Mouse (Mus musculus): ENCODE results near the gene Grk5. TPM values are rescaled to one million over a fixed set of nuclear protein-coding genes. Genes with fewer than 3 reads are reported as not detected.
"Not testable (repeated sequence)": the region's sequence is repeated elsewhere in the genome, so short reads cannot be mapped to it uniquely, and the experiment has no call there.

Gene Grk5
- polyA plus RNA-seq, 1 experiment from 2014 or later = 3.6 TPM

- H3K4me3 ChIP-seq (replicated peaks; ENCODE audit: low read depth, low read length); H3K27ac ChIP-seq (replicated peaks; ENCODE audit: low read depth, low read length); H3K27me3 ChIP-seq (ENCODE audit: control insufficient read depth, insufficient read depth, low read length); ATAC-seq (ENCODE audit: low FRiP score, low TSS enrichment); DNase-seq; H3K36me3 ChIP-seq (ENCODE audit: control insufficient read depth, insufficient read depth, low read length); H3K4me1 ChIP-seq (ENCODE audit: control insufficient read depth, insufficient read depth, low read length); H3K4me2 ChIP-seq (ENCODE audit: low read length); H3K9me3 ChIP-seq (ENCODE audit: control insufficient read depth, low read length); H3K9ac ChIP-seq (replicated peaks; ENCODE audit: low read length): not testable (repeated sequence)
Measured at GRCm38 (mm10) chr19:60924534-60924933, 35.0 kb downstream of the Grk5 start.

- ATAC-seq (ENCODE audit: low FRiP score, low TSS enrichment) (no peak), DNase-seq (no peak)
- H3K9me3 ChIP-seq (ENCODE audit: control insufficient read depth, low read length) = no peaks in the 10 kb centered on the region
- no peaks in the 10 kb centered on the region for H3K27me3 ChIP-seq (ENCODE audit: control insufficient read depth, insufficient read depth, low read length)
- H3K4me2 ChIP-seq (ENCODE audit: low read length) = no peak overlapping the region
- H3K4me1 ChIP-seq (ENCODE audit: control insufficient read depth, insufficient read depth, low read length) = no peaks in the 10 kb centered on the region
- H3K4me3 ChIP-seq (replicated peaks; ENCODE audit: low read depth, low read length) = no peak overlapping the region
- no peak overlapping the region for H3K27ac ChIP-seq (replicated peaks; ENCODE audit: low read depth, low read length)
- H3K36me3 ChIP-seq (ENCODE audit: control insufficient read depth, insufficient read depth, low read length) = no peaks in the 10 kb centered on the region
- no peak overlapping the region for H3K9ac ChIP-seq (replicated peaks; ENCODE audit: low read length)
Measured at GRCm38 (mm10) chr19:60935001-60935400, 45.5 kb downstream of the Grk5 start.

GRCm38 (mm10) chr19:60939954-60940379, 50.4 kb downstream of the Grk5 start:
- Histone ChIP-seq H3K9ac (replicated peaks; ENCODE audit: low read length) (no peak overlapping the region), H3K4me3 (replicated peaks; ENCODE audit: low read depth, low read length) (no peak overlapping the region), H3K27me3 (ENCODE audit: control insufficient read depth, insufficient read depth, low read length) (no peaks in the 10 kb centered on the region), H3K4me2 (ENCODE audit: low read length) (no peak overlapping the region), H3K27ac (replicated peaks; ENCODE audit: low read depth, low read length) (no peak overlapping the region), H3K9me3 (ENCODE audit: control insufficient read depth, low read length) (no peaks in the 10 kb centered on the region), H3K36me3 (ENCODE audit: control insufficient read depth, insufficient read depth, low read length) (no peaks in the 10 kb centered on the region), H3K4me1 (ENCODE audit: control insufficient read depth, insufficient read depth, low read length) (no peaks in the 10 kb centered on the region)
- DNase-seq = no peak
- 90% methylated on average over 1 of the region's 1 CpGs for WGBS
- ATAC-seq (ENCODE audit: low FRiP score, low TSS enrichment) = no peak

GRCm38 (mm10) chr19:60940866-60941265, 51.3 kb downstream of the Grk5 start:
- ATAC-seq (ENCODE audit: low FRiP score, low TSS enrichment) = no peak
- no peak for DNase-seq

GRCm38 (mm10) chr19:60945801-60946311, 56.3 kb downstream of the Grk5 start:
- no peak for DNase-seq
- no peak overlapping the region for H3K9ac ChIP-seq (replicated peaks; ENCODE audit: low read length)
- no peaks in the 10 kb centered on the region for H3K27me3 ChIP-seq (ENCODE audit: control insufficient read depth, insufficient read depth, low read length)
- no peak for ATAC-seq (ENCODE audit: low FRiP score, low TSS enrichment)
- no peaks in the 10 kb centered on the region for H3K9me3 ChIP-seq (ENCODE audit: control insufficient read depth, low read length)
- H3K4me1 ChIP-seq (ENCODE audit: control insufficient read depth, insufficient read depth, low read length) = no peaks in the 10 kb centered on the region
- H3K4me3 ChIP-seq (replicated peaks; ENCODE audit: low read depth, low read length) = no peak overlapping the region
- no peak overlapping the region for H3K4me2 ChIP-seq (ENCODE audit: low read length)
- no peak overlapping the region for H3K27ac ChIP-seq (replicated peaks; ENCODE audit: low read depth, low read length)
- H3K36me3 ChIP-seq (ENCODE audit: control insufficient read depth, insufficient read depth, low read length) = no peaks in the 10 kb centered on the region
- WGBS = 57% methylated on average over 3 of the region's 3 CpGs

More at GRCm38 (mm10) chr19:60940866-60941265, 51.3 kb downstream of the Grk5 start:
- Histone ChIP-seq H3K27me3 (ENCODE audit: control insufficient read depth, insufficient read depth, low read length) (no peaks in the 10 kb centered on the region), H3K9ac (replicated peaks; ENCODE audit: low read length) (no peak overlapping the region), H3K9me3 (ENCODE audit: control insufficient read depth, low read length) (no peaks in the 10 kb centered on the region), H3K36me3 (ENCODE audit: control insufficient read depth, insufficient read depth, low read length) (no peaks in the 10 kb centered on the region), H3K4me1 (ENCODE audit: control insufficient read depth, insufficient read depth, low read length) (no peaks in the 10 kb centered on the region), H3K4me2 (ENCODE audit: low read length) (no peak overlapping the region), H3K27ac (replicated peaks; ENCODE audit: low read depth, low read length) (no peak overlapping the region), H3K4me3 (replicated peaks; ENCODE audit: low read depth, low read length) (no peak overlapping the region)
- WGBS = 90% methylated on average over 1 of the region's 1 CpGs

- no peak overlapping the region for H3K4me2 ChIP-seq (ENCODE audit: low read length)
- no peak overlapping the region for H3K27ac ChIP-seq (replicated peaks; ENCODE audit: low read depth, low read length)
- no peak for ATAC-seq (ENCODE audit: low FRiP score, low TSS enrichment)
- H3K36me3 ChIP-seq (ENCODE audit: control insufficient read depth, insufficient read depth, low read length) = no peaks in the 10 kb centered on the region
- DNase-seq = no peak
- H3K9me3 ChIP-seq (ENCODE audit: control insufficient read depth, low read length) = no peaks in the 10 kb centered on the region
- no peaks in the 10 kb centered on the region for H3K4me1 ChIP-seq (ENCODE audit: control insufficient read depth, insufficient read depth, low read length)
- no peak overlapping the region for H3K4me3 ChIP-seq (replicated peaks; ENCODE audit: low read depth, low read length)
- no peak overlapping the region for H3K9ac ChIP-seq (replicated peaks; ENCODE audit: low read length)
- 63% methylated on average over 2 of the region's 2 CpGs for WGBS
- no peaks in the 10 kb centered on the region for H3K27me3 ChIP-seq (ENCODE audit: control insufficient read depth, insufficient read depth, low read length)
Measured at GRCm38 (mm10) chr19:60946656-60947055, 57.1 kb downstream of the Grk5 start.

- Histone ChIP-seq H3K4me1 (ENCODE audit: control insufficient read depth, insufficient read depth, low read length) (no peaks in the 10 kb centered on the region), H3K4me3 (replicated peaks; ENCODE audit: low read depth, low read length) (no peak overlapping the region), H3K9me3 (ENCODE audit: control insufficient read depth, low read length) (no peaks in the 10 kb centered on the region), H3K4me2 (ENCODE audit: low read length) (no peak overlapping the region), H3K27ac (replicated peaks; ENCODE audit: low read depth, low read length) (no peak overlapping the region), H3K27me3 (ENCODE audit: control insufficient read depth, insufficient read depth, low read length) (no peaks in the 10 kb centered on the region), H3K9ac (replicated peaks; ENCODE audit: low read length) (no peak overlapping the region), H3K36me3 (ENCODE audit: control insufficient read depth, insufficient read depth, low read length) (no peaks in the 10 kb centered on the region)
- DNase-seq = no peak
- WGBS = 12% methylated on average over 1 of the region's 1 CpGs
- ATAC-seq (ENCODE audit: low FRiP score, low TSS enrichment) = no peak
Measured at GRCm38 (mm10) chr19:60948996-60949395, 59.4 kb downstream of the Grk5 start.

GRCm38 (mm10) chr19:60950056-60950869, 60.7 kb downstream of the Grk5 start:
- no peak for DNase-seq
- Histone ChIP-seq H3K36me3 (ENCODE audit: control insufficient read depth, insufficient read depth, low read length) (no peaks in the 10 kb centered on the region), H3K9ac (replicated peaks; ENCODE audit: low read length) (no peak overlapping the region), H3K4me2 (ENCODE audit: low read length) (no peak overlapping the region), H3K4me3 (replicated peaks; ENCODE audit: low read depth, low read length) (no peak overlapping the region), H3K27me3 (ENCODE audit: control insufficient read depth, insufficient read depth, low read length) (no peaks in the 10 kb centered on the region), H3K4me1 (ENCODE audit: control insufficient read depth, insufficient read depth, low read length) (no peaks in the 10 kb centered on the region), H3K9me3 (ENCODE audit: control insufficient read depth, low read length) (no peaks in the 10 kb centered on the region), H3K27ac (replicated peaks; ENCODE audit: low read depth, low read length) (no peak overlapping the region)
- ATAC-seq (ENCODE audit: low FRiP score, low TSS enrichment) = no peak
- 90% methylated on average over 7 of the region's 7 CpGs for WGBS

- Histone ChIP-seq H3K36me3 (ENCODE audit: control insufficient read depth, insufficient read depth, low read length) (no peaks in the 10 kb centered on the region), H3K9me3 (ENCODE audit: control insufficient read depth, low read length) (no peaks in the 10 kb centered on the region), H3K4me2 (ENCODE audit: low read length) (no peak overlapping the region), H3K4me1 (ENCODE audit: control insufficient read depth, insufficient read depth, low read length) (no peaks in the 10 kb centered on the region), H3K27me3 (ENCODE audit: control insufficient read depth, insufficient read depth, low read length) (no peaks in the 10 kb centered on the region), H3K9ac (replicated peaks; ENCODE audit: low read length) (no peak overlapping the region), H3K4me3 (replicated peaks; ENCODE audit: low read depth, low read length) (no peak overlapping the region), H3K27ac (replicated peaks; ENCODE audit: low read depth, low read length) (no peak overlapping the region)
- ATAC-seq (ENCODE audit: low FRiP score, low TSS enrichment) (no peak), DNase-seq (no peak)
- 91% methylated on average over 2 of the region's 2 CpGs for WGBS
Measured at GRCm38 (mm10) chr19:60955131-60955530, 65.6 kb downstream of the Grk5 start.
